Mouse (Mus musculus) CH12.LX (cell line): ENCODE measurements around the gene Pdcd1lg2. TPM values are rescaled to one million over a fixed set of nuclear protein-coding genes. Genes with fewer than 3 reads are reported as not detected.

ENCODE experiments used
- DNase-seq: peaks from one replicate; pipeline ENCODE4 v3.0.0-alpha.2; 2013; ENCODE audit errors: extremely low read depth
- H3K27ac ChIP-seq: 2 replicates; pipeline ENCODE4 v1.5.1; 2012; ENCODE audit warnings: low read depth, mild to moderate bottlenecking, control low read depth, moderate library complexity; ENCODE audit not compliant: insufficient read depth
- H3K27me3 ChIP-seq: replicated peaks from 2 replicates; pipeline ENCODE3; 2012; ENCODE audit warnings: inconsistent platforms
- H3K36me3 ChIP-seq, 2 experiments: replicated peaks in 1 of 2; 2 replicates each; pipeline versions ENCODE3 to v1.6.1; 2012; ENCODE audit warnings: inconsistent platforms in 1 of 2, low read length in 1 of 2, mild to moderate bottlenecking in 1 of 2, mixed read lengths in 1 of 2, moderate library complexity in 1 of 2; ENCODE audit not compliant: control insufficient read depth in 1 of 2, insufficient read depth in 1 of 2
- H3K4me1 ChIP-seq, 2 experiments: 2 replicates each; pipeline ENCODE4 v1.6.1; 2012; ENCODE audit warnings: inconsistent platforms in 1 of 2, moderate library complexity in 1 of 2; ENCODE audit not compliant: insufficient read depth in 2 of 2, control insufficient read depth in 1 of 2
- H3K4me2 ChIP-seq: 2 replicates; pipeline ENCODE4 v1.6.1; 2012; ENCODE audit warnings: low read depth, mild to moderate bottlenecking, control low read depth; ENCODE audit not compliant: poor library complexity, insufficient read depth, severe bottlenecking
- H3K4me3 ChIP-seq, 3 experiments: fragments of 150-350 bp in 1 of 3; sonication (generic) in 1 of 3; replicated peaks in 1 of 3; 2 replicates each; pipeline versions ENCODE3 to v1.5.1; 2011 to 2012; ENCODE audit warnings: low read depth in 2 of 3, low read length in 2 of 3, mild to moderate bottlenecking in 2 of 3, moderate library complexity in 2 of 3, control low read depth in 1 of 3, improper control_type of control experiment in 1 of 3, inconsistent platforms in 1 of 3, mixed read lengths in 1 of 3; ENCODE audit not compliant: poor library complexity in 1 of 3
- H3K79me2 ChIP-seq: replicated peaks from 2 replicates; pipeline ENCODE4 v1.6.1; 2012; ENCODE audit warnings: mild to moderate bottlenecking, moderate library complexity; ENCODE audit not compliant: control insufficient read depth, poor library complexity, insufficient read depth, severe bottlenecking; ENCODE audit errors: extremely low read depth
- H3K9ac ChIP-seq: 2 replicates; pipeline ENCODE4 v1.6.1; 2012; ENCODE audit warnings: low read depth, mild to moderate bottlenecking, control low read depth, moderate library complexity; ENCODE audit not compliant: insufficient read depth
- H3K9me3 ChIP-seq: replicated peaks from 2 replicates; pipeline ENCODE3; 2012; ENCODE audit warnings: low read length, inconsistent platforms, mixed read lengths
- BHLHE40 ChIP-seq: IDR thresholded peaks from 2 replicates; pipeline ENCODE4 v1.6.1; 2011; ENCODE audit warnings: mild to moderate bottlenecking, low read depth, low read length, improper control_type of control experiment
- CHD1 ChIP-seq: IDR thresholded peaks from 2 replicates; pipeline ENCODE4 v1.6.1; 2012; ENCODE audit warnings: low read depth, low read length, improper control_type of control experiment, inconsistent platforms
- ETS1 ChIP-seq: conservative IDR thresholded peaks from 2 replicates; pipeline ENCODE4 v1.6.1; 2012; ENCODE audit warnings: low read depth, mild to moderate bottlenecking, inconsistent platforms, low read length, improper control_type of control experiment, moderate library complexity
- HCFC1 ChIP-seq: IDR thresholded peaks from 2 replicates; pipeline ENCODE4 v1.6.1; 2012; ENCODE audit warnings: low read depth, mild to moderate bottlenecking, inconsistent platforms, low read length, improper control_type of control experiment
- JUN ChIP-seq: IDR thresholded peaks from 2 replicates; pipeline ENCODE4 v1.6.1; 2011; ENCODE audit warnings: low read depth, mild to moderate bottlenecking, low read length, improper control_type of control experiment, moderate library complexity; ENCODE audit not compliant: insufficient read depth
- JUND ChIP-seq: conservative IDR thresholded peaks from 2 replicates; pipeline ENCODE4 v1.6.1; 2011; ENCODE audit warnings: low read depth, low read length, improper control_type of control experiment
- KAT2A ChIP-seq: IDR thresholded peaks from 2 replicates; pipeline ENCODE4 v1.6.1; 2012; ENCODE audit warnings: low read length, improper control_type of control experiment, inconsistent platforms; ENCODE audit not compliant: insufficient replicate concordance
- MAFK ChIP-seq: IDR thresholded peaks from 2 replicates; pipeline ENCODE4 v1.6.1; 2011; ENCODE audit warnings: low read length, improper control_type of control experiment; ENCODE audit not compliant: insufficient replicate concordance
- NRF1 ChIP-seq: IDR thresholded peaks from 2 replicates; pipeline ENCODE4 v1.6.1; 2014; ENCODE audit warnings: low read depth, mild to moderate bottlenecking, inconsistent platforms, low read length, improper control_type of control experiment, moderate library complexity
- PAX5 ChIP-seq: IDR thresholded peaks from 2 replicates; pipeline ENCODE4 v1.6.1; 2012; ENCODE audit warnings: low read length, inconsistent platforms, mixed read lengths
- POLR2AphosphoS2 ChIP-seq: IDR thresholded peaks from 2 replicates; pipeline ENCODE4 v1.6.1; 2011; ENCODE audit warnings: low read depth, low read length, improper control_type of control experiment
- RAD21 ChIP-seq: IDR thresholded peaks from 2 replicates; pipeline ENCODE4 v1.6.1; 2011; ENCODE audit warnings: low read depth, mild to moderate bottlenecking, low read length, improper control_type of control experiment, moderate library complexity
- RCOR1 ChIP-seq: conservative IDR thresholded peaks from 2 replicates; pipeline ENCODE4 v1.6.1; 2012; ENCODE audit warnings: low read depth, mild to moderate bottlenecking, inconsistent platforms, low read length, improper control_type of control experiment
- SIN3A ChIP-seq: IDR thresholded peaks from 2 replicates; pipeline ENCODE4 v1.6.1; 2012; ENCODE audit warnings: low read length, improper control_type of control experiment, inconsistent platforms
- SMC3 ChIP-seq: IDR thresholded peaks from 2 replicates; pipeline ENCODE4 v1.6.1; 2011; ENCODE audit warnings: low read depth, low read length, improper control_type of control experiment
- TBP ChIP-seq: conservative IDR thresholded peaks from 2 replicates; pipeline ENCODE4 v1.6.1; 2011; ENCODE audit warnings: low read depth, low read length, improper control_type of control experiment
- UBTF ChIP-seq: IDR thresholded peaks from 2 replicates; pipeline ENCODE4 v1.6.1; 2012; ENCODE audit warnings: low read depth, mild to moderate bottlenecking, inconsistent platforms, low read length, improper control_type of control experiment, moderate library complexity
- USF1 ChIP-seq: IDR thresholded peaks from 2 replicates; pipeline ENCODE4 v1.6.1; 2014; ENCODE audit warnings: low read depth, mild to moderate bottlenecking, inconsistent platforms, low read length, improper control_type of control experiment
- ZC3H11A ChIP-seq: IDR thresholded peaks from 2 replicates; pipeline ENCODE4 v1.6.1; 2012; ENCODE audit warnings: low read depth, mild to moderate bottlenecking, inconsistent platforms, low read length, improper control_type of control experiment
- ZMIZ1 ChIP-seq: IDR thresholded peaks from 2 replicates; pipeline ENCODE4 v1.6.1; 2012; ENCODE audit warnings: low read depth, mild to moderate bottlenecking, inconsistent platforms, low read length, improper control_type of control experiment
- dilution Hi-C: fragments of 300-500 bp; cut with MboI; formaldehyde crosslinking; loops from 2 replicates; pipeline ENCODE4 v1.14.3; 2020; ENCODE audit warnings: low sequenced_read_pairs; ENCODE audit not compliant: extremely low pct_unique_long_range_greater_than_20kb, extremely low pct_ligation_motif_present
- in situ Hi-C: fragments of 300-500 bp; cut with MboI; formaldehyde crosslinking; loops from 3 replicates; pipeline ENCODE4 v1.14.3; 2019; ENCODE audit warnings: low sequenced_read_pairs, low pct_ligation_motif_present, low pct_unique_long_range_greater_than_20kb, mixed read lengths
- polyA plus RNA-seq: library from polyadenylated mRNA; unstranded; fragments of >175 nt; gene quantifications from 2 replicates; pipeline ENCODE4 v1.2.1, GENCODE M21; 2012; ENCODE audit warnings: low read depth; ENCODE audit not compliant: insufficient read length
- total RNA-seq, 2 experiments: library from RNA; depleted of rRNA; stranded (reverse); fragments of 300-350 nt in 1 of 2; fragments of >200 nt in 1 of 2; gene quantifications; 2 replicates each; pipeline ENCODE4 v1.2.3; 2012 to 2014

Pdcd1lg2 gene
- total and polyA plus RNA-seq, 3 experiments, result 1.4 to 5.5 (median 1.7) TPM

- TF ChIP-seq CHD1 (peak; percentile 20; the same call in 1 of the 2 replicates), RCOR1 (no peak), MAFK (no peak)
- TF ChIP-seq, all 38 proteins: peak for 19
Observed at GRCm38 (mm10) chr19:29366969-29367622, 43.6 kb upstream of the Pdcd1lg2 start, which contains the start of the genes Plgrkt and Cd274 (continued).

DNA sequence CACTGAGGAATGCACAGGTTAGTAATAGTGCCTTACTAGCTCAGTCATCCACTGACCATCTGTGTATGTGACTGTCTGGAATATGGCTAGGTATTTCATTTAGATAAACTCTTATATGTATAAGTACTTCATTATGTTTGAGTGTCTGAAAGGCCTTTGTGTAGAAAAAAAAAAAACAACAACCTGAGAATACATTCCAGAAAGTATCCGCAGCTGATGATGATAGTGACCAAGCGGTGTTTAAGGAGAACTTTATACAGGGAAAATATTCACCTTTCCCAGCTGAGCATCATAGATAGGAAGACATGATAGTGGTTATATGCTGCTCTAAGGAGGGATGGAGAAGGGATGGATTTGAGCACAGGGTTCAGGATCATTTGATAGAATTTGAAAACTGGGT lies 42.7 kb upstream of the Pdcd1lg2 start:
- Histone ChIP-seq H3K79me2 (peaks cover 41% of the 10 kb centered on the region), H3K9ac (peak overlapping the region; percentile 54), H3K36me3 (peaks cover 0 to 7% of the 10 kb centered on the region in 2 experiments), H3K27ac (0 out of 2 replicates have a peak overlapping the region, but pooled peaks have one; percentile 49), H3K4me2 (peak overlapping the region; percentile 39), H3K9me3 (no peaks in the 10 kb centered on the region), H3K27me3 (no peaks in the 10 kb centered on the region), H3K4me3 (peak overlapping the region; percentile 55 to 85 (median 70)), H3K4me1 (peaks cover 13 to 34% of the 10 kb centered on the region in 2 experiments)
- in situ Hi-C loops, result loop anchor here (5.0 to 25.0 kb wide), 3 partner anchors 54 to 581 kb away; partner anchors contain the start of genes 9930021J03Rik and Ranbp6
- no peak for TF ChIP-seq UBTF
- no peak for TF ChIP-seq USF1
- TF ChIP-seq SMC3, result no peak
- TF ChIP-seq JUN, result no peak
- no peak for TF ChIP-seq JUND
- TF ChIP-seq ZC3H11A, result no peak
- no peak; the same call in 1 of the 2 replicates for TF ChIP-seq SIN3A
- TF ChIP-seq ETS1, result no peak
- no peak for TF ChIP-seq ZMIZ1
- no peak for TF ChIP-seq HCFC1
- no peak for TF ChIP-seq POLR2AphosphoS2
- no peak for TF ChIP-seq TBP
- TF ChIP-seq NRF1, result no peak
- TF ChIP-seq MAFK, result no peak
- no peak for TF ChIP-seq RAD21
- TF ChIP-seq KAT2A, result no peak
- TF ChIP-seq BHLHE40, result no peak
- no peak for TF ChIP-seq PAX5
- no peak for TF ChIP-seq RCOR1
- dilution Hi-C loops, result no loop called here
- no peak for DNase-seq
